Mouse (Mus musculus) megakaryocyte, embryonic 14.5 days (primary cell): ENCODE data around the gene Tmem164.

Experiments used
- FLI1 ChIP-seq: IDR thresholded peaks from 2 replicates; pipeline ENCODE4 v1.6.1; 2012; ENCODE audit warnings: low read length, inconsistent platforms, mixed read lengths
- GATA1 ChIP-seq: IDR thresholded peaks from 3 replicates; pipeline ENCODE4 v1.6.1; 2012; ENCODE audit warnings: mixed read lengths, low read length, inconsistent platforms, borderline replicate concordance

DNA sequence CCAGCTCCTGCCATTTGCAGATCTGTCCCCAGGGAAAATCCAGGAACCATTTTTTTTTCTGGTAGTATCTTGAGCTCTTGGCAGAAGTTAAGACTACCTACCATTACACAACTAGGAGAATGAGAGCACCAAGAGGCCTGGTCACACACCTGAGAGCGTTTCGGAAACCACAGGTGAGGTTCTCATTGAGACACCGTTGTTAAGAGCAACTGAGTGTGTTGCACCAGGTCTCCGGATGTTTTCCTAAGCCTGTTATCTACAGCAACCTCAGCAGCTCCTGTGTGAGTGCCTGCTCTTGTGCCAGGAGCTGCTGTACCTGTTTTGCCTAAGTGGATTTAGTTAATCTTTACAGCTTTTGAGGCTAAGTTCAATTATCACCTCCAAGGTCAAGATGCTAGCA lies 92.5 kb downstream of the Tmem164 start:
- TF ChIP-seq GATA1 (no peak), FLI1 (no peak)
